In the genomic region with DNA sequence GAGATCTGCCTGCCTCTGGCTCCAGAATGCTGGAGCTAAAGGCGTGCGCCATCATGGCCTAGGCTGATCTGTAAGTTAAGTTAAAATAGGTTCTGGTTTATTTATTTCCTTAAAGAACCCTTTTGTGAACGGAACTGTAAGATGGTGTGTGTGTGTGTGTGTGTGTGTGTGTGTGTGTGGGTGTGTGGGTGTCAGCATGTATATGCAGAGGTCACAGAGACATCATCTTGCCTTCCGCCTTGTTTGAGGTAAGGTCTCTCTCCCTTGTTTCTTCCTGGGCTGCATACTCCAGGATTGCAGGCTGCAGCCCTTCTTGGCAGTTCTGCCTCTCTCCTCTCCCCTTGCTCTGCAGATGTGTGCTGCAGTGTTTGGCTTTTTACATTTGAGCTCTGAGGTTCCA, we compare ENCODE assay signal across 21 mouse cellular contexts. TPM values are rescaled to one million over a fixed set of nuclear protein-coding genes. Genes with fewer than 3 reads are reported as not detected.
DNase-seq lines count a peak whose midpoint lies in the region; ATAC-seq and TF ChIP-seq lines count a peak whose summit lies in the region.
"Had no signal": no experiment of that assay in that cellular context is flagged by ENCODE, and none has a peak within 500 bp of the region (broad histone marks: within the 10 kb centered on the region; RNA-seq: fewer than 3 reads in every experiment).

No protein-coding gene starts in this region.

- H3K36me3 ChIP-seq in thymus, adult 2 months (ENCODE audit: control insufficient read depth, insufficient read depth, low read length), result no peaks in the 10 kb centered on the region
- no peaks in the 10 kb centered on the region for H3K36me3 ChIP-seq in small intestine, adult 2 months (ENCODE audit: control insufficient read depth, insufficient read depth, low read length)
- no peaks in the 10 kb centered on the region for H3K36me3 ChIP-seq in lung, postnatal 0 days (ENCODE audit: insufficient read depth, low read length)
- no peaks in the 10 kb centered on the region for H3K36me3 ChIP-seq in intestine, embryonic 15.5 days
- H3K36me3 ChIP-seq: embryonic facial prominence, embryonic 15.5 days; hindbrain, embryonic 12.5 days; neural tube, embryonic 13.5 days had no signal

- no peak overlapping the region for H3K9ac ChIP-seq in lung, postnatal 0 days (replicated peaks; ENCODE audit: low read depth)
- H3K9ac ChIP-seq in intestine, embryonic 15.5 days, result no peak overlapping the region
- H3K9ac ChIP-seq: embryonic facial prominence, embryonic 15.5 days; forebrain, postnatal 0 days; hindbrain, embryonic 12.5 days; midbrain, embryonic 12.5 days; neural tube, embryonic 13.5 days had no signal

- H3K9me3 ChIP-seq in lung, postnatal 0 days (ENCODE audit: low read length), result no peaks in the 10 kb centered on the region
- no peaks in the 10 kb centered on the region for H3K9me3 ChIP-seq in intestine, embryonic 15.5 days
- H3K9me3 ChIP-seq: embryonic facial prominence, embryonic 15.5 days; hindbrain, embryonic 12.5 days; neural tube, embryonic 13.5 days had no signal

- H3K4me1 ChIP-seq in thymus, adult 2 months (replicated peaks; ENCODE audit: control insufficient read depth, insufficient read depth, low read length), result peaks cover 56% of the 10 kb centered on the region
- H3K4me1 ChIP-seq in small intestine, adult 2 months (ENCODE audit: control insufficient read depth, insufficient read depth, insufficient read length, low read length), result peaks cover 8% of the 10 kb centered on the region
- H3K4me1 ChIP-seq in lung, postnatal 0 days (ENCODE audit: insufficient read depth, low read depth, low read length), result 0 out of 2 replicates have a peak, but pooled peaks cover 5% of the 10 kb centered on the region
- 0 out of 2 replicates have a peak, but pooled peaks cover 10% of the 10 kb centered on the region for H3K4me1 ChIP-seq in intestine, embryonic 15.5 days (replicated peaks)

- 64% methylated on average over 4 of the region's 4 CpGs for WGBS in thymus, adult 2 months
- 94% methylated on average over 4 of the region's 4 CpGs for WGBS in small intestine, adult 2 months
- WGBS in lung, postnatal 0 days, result 89% methylated on average over 4 of the region's 4 CpGs
- 87% methylated on average over 4 of the region's 4 CpGs for WGBS in intestine, embryonic 15.5 days

- ATAC-seq in activated CD4-positive, CD25-positive, alpha-beta regulatory T cell, adult 4 months, result peak; percentile 8
- no peak for ATAC-seq in lung, postnatal 0 days
- no peak for ATAC-seq in intestine, embryonic 15.5 days
- ATAC-seq: forebrain, postnatal 0 days had no signal

- H3K4me3 ChIP-seq in thymus, adult 2 months (ENCODE audit: control insufficient read depth, insufficient read depth, low read length), result no peak overlapping the region
- H3K4me3 ChIP-seq in small intestine, adult 2 months (ENCODE audit: low read depth, low read length), result 0 out of 2 replicates have a peak overlapping the region, but pooled peaks have one; percentile 21
- no peak overlapping the region for H3K4me3 ChIP-seq in lung, postnatal 0 days (ENCODE audit: low read depth, low read length)
- H3K4me3 ChIP-seq in intestine, embryonic 15.5 days (replicated peaks), result no peak overlapping the region
- H3K4me3 ChIP-seq: embryonic facial prominence, embryonic 15.5 days; heart, adult 2 months; hindbrain, embryonic 12.5 days; midbrain, embryonic 12.5 days; neural tube, embryonic 13.5 days had no signal

- H3K27ac ChIP-seq in thymus, adult 2 months (ENCODE audit: control insufficient read depth, insufficient read depth, low read length), result peak overlapping the region; percentile 81
- H3K27ac ChIP-seq in small intestine, adult 2 months (ENCODE audit: insufficient read depth, low read depth, low read length), result peak overlapping the region; percentile 41
- no peak overlapping the region for H3K27ac ChIP-seq in lung, postnatal 0 days (ENCODE audit: low read length)
- no peak overlapping the region for H3K27ac ChIP-seq in intestine, embryonic 15.5 days
- H3K27ac ChIP-seq: embryonic facial prominence, embryonic 15.5 days; heart, adult 2 months; hindbrain, embryonic 12.5 days; midbrain, embryonic 12.5 days; neural tube, embryonic 13.5 days; stomach, postnatal 0 days had no signal

- DNase-seq in thymus, adult 2 months, result no peak
- DNase-seq in thymus, postnatal 10 days (ENCODE audit: low spot score in 2 of 2), result no peak
- DNase-seq in thymus, postnatal 4 days, result peak; percentile 44
- no peak for DNase-seq in lung, postnatal 0 days (ENCODE audit: low spot score)
- no peak for DNase-seq in urinary bladder, postnatal 10 days (ENCODE audit: low spot score)
- DNase-seq: adrenal gland, adult 2 months; cerebellum, adult 9-10 months; forebrain, postnatal 0 days; gastrocnemius, postnatal 36 days; heart, adult 2 months; kidney, adult 9 months; kidney, postnatal 36 days; layer of hippocampus, postnatal 36 days had no signal

- no peak for TF ChIP-seq EP300 in lung, postnatal 0 days (IDR thresholded peaks at IDR 0.05)

- no peak for TF ChIP-seq POLR2A in thymus, adult 2 months (IDR thresholded peaks at IDR 0.05; ENCODE audit: control insufficient read depth, extremely low read depth, insufficient read depth, low read length, poor library complexity)
- no peak for TF ChIP-seq POLR2A in small intestine, adult 2 months (IDR thresholded peaks at IDR 0.05; ENCODE audit: low read depth, low read length)

- TF ChIP-seq CTCF in thymus, adult 2 months (IDR thresholded peaks at IDR 0.05; ENCODE audit: borderline replicate concordance, control insufficient read depth, extremely low read depth, insufficient read depth, low read length, poor library complexity), result no peak
- no peak for TF ChIP-seq CTCF in small intestine, adult 2 months (IDR thresholded peaks at IDR 0.05; ENCODE audit: extremely low read depth, insufficient read length, insufficient replicate concordance, low read depth, low read length)
- TF ChIP-seq CTCF in lung, postnatal 0 days (IDR thresholded peaks at IDR 0.05), result no peak

- no peak overlapping the region for H3K4me2 ChIP-seq in lung, postnatal 0 days (replicated peaks; ENCODE audit: low read depth, low read length)
- H3K4me2 ChIP-seq in intestine, embryonic 15.5 days (replicated peaks), result no peak overlapping the region
- H3K4me2 ChIP-seq: embryonic facial prominence, embryonic 15.5 days; hindbrain, embryonic 12.5 days; midbrain, embryonic 12.5 days; neural tube, embryonic 13.5 days had no signal

- H3K27me3 ChIP-seq in thymus, adult 2 months (ENCODE audit: control insufficient read depth, insufficient read depth, low read length), result no peaks in the 10 kb centered on the region
- no peaks in the 10 kb centered on the region for H3K27me3 ChIP-seq in small intestine, adult 2 months (ENCODE audit: control insufficient read depth, insufficient read depth, low read length)
- H3K27me3 ChIP-seq in lung, postnatal 0 days (replicated peaks; ENCODE audit: insufficient read depth, low read length), result no peaks in the 10 kb centered on the region
- no peaks in the 10 kb centered on the region for H3K27me3 ChIP-seq in intestine, embryonic 15.5 days (replicated peaks)
- H3K27me3 ChIP-seq: embryonic facial prominence, embryonic 15.5 days; hindbrain, embryonic 12.5 days; midbrain, embryonic 12.5 days; neural tube, embryonic 13.5 days had no signal

RNA-seq across cellular contexts. Expression of a gene that starts 24.2 kb away (rescaled TPM):
- polyA plus RNA-seq in thymus, adult 2 months (2012; rRNA removed), result 43.9 and 49.9 TPM in 2 replicates
- 10 to 100 TPM; 39.5 to 46.5 TPM for polyA plus RNA-seq in activated CD4-positive, CD25-positive, alpha-beta regulatory T cell, adult 4 months (2017; shearing (Covaris generic))
- polyA plus RNA-seq in small intestine, adult 2 months (2012; rRNA removed), result 8.1 and 18.6 TPM in 2 replicates
- 3.7 and 3.9 TPM in 2 replicates for polyA plus RNA-seq in lung, postnatal 0 days (2015; fragmentation: Nextera tagmentation; extraction: Ambion mirVana)
- 5.2 and 5.8 TPM in 2 replicates for polyA plus RNA-seq in intestine, embryonic 15.5 days (2015; fragmentation: Nextera tagmentation; extraction: Ambion mirVana)

RNA-seq across cellular contexts. Expression of a gene that starts 33.4 kb away (rescaled TPM):
- polyA plus RNA-seq in thymus, adult 2 months (2012; rRNA removed), result 41.4 and 45.0 TPM in 2 replicates
- under 1 TPM; 0.75 to 0.96 TPM for polyA plus RNA-seq in activated CD4-positive, CD25-positive, alpha-beta regulatory T cell, adult 4 months (2017; shearing (Covaris generic))
- 5.8 and 12.5 TPM in 2 replicates for polyA plus RNA-seq in small intestine, adult 2 months (2012; rRNA removed)
- polyA plus RNA-seq in lung, postnatal 0 days (2015; fragmentation: Nextera tagmentation; extraction: Ambion mirVana), result 4.5 and 5.1 TPM in 2 replicates
- 3.0 and 3.2 TPM in 2 replicates for polyA plus RNA-seq in intestine, embryonic 15.5 days (2015; fragmentation: Nextera tagmentation; extraction: Ambion mirVana)

RNA-seq across cellular contexts. Expression of a gene that starts 53.3 kb away (rescaled TPM):
- 72.4 and 78.8 TPM in 2 replicates for polyA plus RNA-seq in thymus, adult 2 months (2012; rRNA removed)
- 10 to 100 TPM; 13.5 to 14.8 TPM for polyA plus RNA-seq in activated CD4-positive, CD25-positive, alpha-beta regulatory T cell, adult 4 months (2017; shearing (Covaris generic))
- polyA plus RNA-seq in small intestine, adult 2 months (2012; rRNA removed), result 12.5 and 20.1 TPM in 2 replicates
- 12.2 and 12.7 TPM in 2 replicates for polyA plus RNA-seq in lung, postnatal 0 days (2015; fragmentation: Nextera tagmentation; extraction: Ambion mirVana)
- polyA plus RNA-seq in intestine, embryonic 15.5 days (2015; fragmentation: Nextera tagmentation; extraction: Ambion mirVana), result 10.4 and 11.0 TPM in 2 replicates

Comparison
In these comparisons a context has a peak if more than half of its experiments do, and no peak if none do; other contexts are left out.
1. H3K27ac ChIP-seq: peak in thymus, adult 2 months (single experiment) and small intestine, adult 2 months (single experiment); none in lung, postnatal 0 days (single experiment) and intestine, embryonic 15.5 days (single experiment).